Mouse (Mus musculus) WW6 (cell line): ENCODE data around the gene Gm10352.
"Not testable (repeated sequence)": the region's sequence is repeated elsewhere in the genome, so short reads cannot be mapped to it uniquely, and the experiment has no call there.

ENCODE experiments used
- DNase-seq: peaks from one replicate; pipeline ENCODE4 v3.0.0-alpha.2; 2013; ENCODE audit warnings: low read depth, low spot score

The Gm10352 gene

GRCm38 (mm10) chrY:2900689-2901088, at the start of gene Gm10352:
Gene Gm10352 (plus strand): TSS chrY:2900989.
- DNase-seq: not testable (repeated sequence)

- not testable (repeated sequence) for DNase-seq
Measured at GRCm38 (mm10) chrY:2932282-2932681, 31.5 kb downstream of the Gm10352 start, which contains the start of gene Gm29289. Gene Gm29289 (plus strand): TSS chrY:2932582.
